Mouse (Mus musculus): ENCODE measurements around the gene Tlr5.

The Tlr5 gene

DNA sequence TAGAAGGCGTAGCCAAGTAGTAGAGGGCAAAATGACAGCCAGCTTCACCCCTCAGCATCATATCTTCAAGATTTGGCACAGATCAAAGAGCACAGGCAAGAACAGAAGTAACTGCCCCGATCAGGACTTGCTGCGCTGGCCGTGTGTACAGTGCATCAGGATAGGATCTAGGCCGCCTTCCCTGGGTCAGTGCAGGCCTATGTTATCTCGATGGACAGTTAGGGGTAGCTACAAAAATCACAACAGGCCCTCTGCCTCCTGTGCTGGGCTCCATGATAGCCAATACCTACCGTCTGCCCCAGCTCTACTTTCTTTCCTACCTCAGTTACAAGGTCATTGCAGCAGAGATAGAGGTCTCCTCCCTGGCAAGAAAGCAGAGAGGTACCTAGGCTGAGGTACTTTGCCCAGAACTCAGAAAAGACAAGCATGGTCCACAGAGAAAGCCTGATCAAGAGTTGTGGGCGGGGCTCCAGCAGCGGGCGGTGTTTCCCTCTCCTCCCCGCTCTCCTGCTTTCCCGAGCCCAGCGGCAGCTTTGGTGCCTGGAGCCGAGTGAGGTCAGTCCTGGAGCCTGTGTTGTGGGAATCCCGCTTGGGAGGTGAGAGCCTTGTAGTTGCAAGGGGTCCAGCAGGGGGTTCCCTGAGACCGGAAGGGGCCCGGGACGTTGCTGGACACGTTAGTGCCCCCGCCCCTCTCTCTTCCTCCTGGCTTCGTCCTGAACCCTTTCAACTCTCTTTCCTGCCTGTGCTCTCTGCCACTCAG is at the start of gene Tlr5:
Gene Tlr5 (plus strand): TSS at position 502 of the 760 bp plus-strand sequence.
- no peak for DNase-seq

DNA sequence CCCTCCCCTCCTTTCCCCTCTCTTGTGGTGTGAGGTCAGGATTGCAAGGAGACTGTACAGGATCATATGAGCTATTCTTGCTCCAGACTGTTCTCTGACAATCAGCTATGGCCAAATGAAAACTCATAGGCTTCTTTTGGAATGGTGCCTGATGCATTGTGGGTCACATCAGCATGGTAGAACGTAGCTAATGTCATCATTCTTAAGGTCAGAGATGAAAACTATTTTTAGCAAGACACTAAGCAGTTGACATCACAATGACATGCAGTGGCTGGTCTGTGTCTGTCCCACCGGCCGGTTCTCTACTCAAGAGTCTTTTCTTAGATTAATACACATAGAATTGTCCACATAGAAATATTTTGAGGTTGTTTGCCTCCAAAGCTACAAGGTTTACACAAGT is 48.9 kb upstream of the Tlr5 start:
- DNase-seq: no peak

- peak; percentile 33 for DNase-seq
These were observed 46.2 kb upstream of the Tlr5 start for GRCm38 (mm10) chr1:182908050-182909036.

DNA sequence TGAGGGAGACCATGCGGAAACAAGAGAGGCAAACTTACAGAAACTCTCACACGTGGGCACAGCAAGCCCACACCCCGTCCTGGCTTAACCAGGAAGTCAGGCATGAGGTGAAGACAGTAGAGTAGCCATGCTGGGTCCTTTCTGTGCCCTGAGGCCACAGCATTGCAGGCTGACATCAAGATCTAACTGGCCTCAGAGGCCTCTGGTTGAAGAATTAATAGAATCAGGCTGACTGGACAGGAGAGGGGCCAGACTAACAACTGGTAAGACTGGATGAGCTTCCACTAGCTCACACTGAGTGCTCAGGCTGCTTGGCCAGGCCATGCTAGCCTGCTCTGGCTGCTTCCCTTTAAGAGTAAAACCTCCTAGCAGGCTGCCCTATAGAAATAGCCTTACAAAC is 45.5 kb upstream of the Tlr5 start:
- DNase-seq: no peak

DNA sequence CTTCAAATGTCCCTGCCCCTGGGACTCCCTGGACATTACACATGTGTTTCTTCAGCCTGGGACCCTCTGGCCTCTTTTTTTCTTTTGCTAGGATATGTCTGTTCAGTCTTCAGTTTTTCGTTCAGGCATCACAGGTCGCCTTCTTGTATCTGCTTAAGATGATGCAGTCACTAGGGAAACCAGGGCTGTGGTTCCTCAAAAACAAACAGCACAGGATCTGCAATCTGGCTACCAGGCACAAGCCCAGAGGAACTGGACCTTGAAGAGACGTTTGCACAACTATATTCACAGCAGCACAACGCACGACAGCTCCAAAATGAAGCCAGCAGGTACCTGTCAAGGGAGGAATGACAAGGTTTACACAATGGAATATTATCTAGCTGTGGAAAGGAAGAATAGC is 45.0 kb upstream of the Tlr5 start:
- DNase-seq: no peak

DNA sequence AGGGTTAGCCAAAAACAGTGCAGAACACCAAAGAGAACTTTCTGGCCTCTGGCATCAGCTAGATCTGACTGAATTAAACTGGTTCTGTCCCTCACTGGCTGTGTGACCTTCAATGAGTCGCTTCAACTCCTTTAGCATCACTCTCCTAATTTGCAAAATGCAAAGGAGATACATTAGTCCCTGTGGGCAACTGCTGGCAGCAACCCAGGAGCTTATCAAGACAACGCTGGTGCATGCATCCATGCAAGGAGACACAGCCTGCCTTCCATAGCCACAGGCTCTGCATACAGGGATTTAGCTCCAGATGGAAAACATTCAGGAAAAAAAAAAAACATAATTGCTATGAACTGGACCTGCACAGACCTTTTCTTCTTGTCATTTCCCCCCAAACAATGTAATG is 42.0 kb upstream of the Tlr5 start:
- DNase-seq: no peak

DNA sequence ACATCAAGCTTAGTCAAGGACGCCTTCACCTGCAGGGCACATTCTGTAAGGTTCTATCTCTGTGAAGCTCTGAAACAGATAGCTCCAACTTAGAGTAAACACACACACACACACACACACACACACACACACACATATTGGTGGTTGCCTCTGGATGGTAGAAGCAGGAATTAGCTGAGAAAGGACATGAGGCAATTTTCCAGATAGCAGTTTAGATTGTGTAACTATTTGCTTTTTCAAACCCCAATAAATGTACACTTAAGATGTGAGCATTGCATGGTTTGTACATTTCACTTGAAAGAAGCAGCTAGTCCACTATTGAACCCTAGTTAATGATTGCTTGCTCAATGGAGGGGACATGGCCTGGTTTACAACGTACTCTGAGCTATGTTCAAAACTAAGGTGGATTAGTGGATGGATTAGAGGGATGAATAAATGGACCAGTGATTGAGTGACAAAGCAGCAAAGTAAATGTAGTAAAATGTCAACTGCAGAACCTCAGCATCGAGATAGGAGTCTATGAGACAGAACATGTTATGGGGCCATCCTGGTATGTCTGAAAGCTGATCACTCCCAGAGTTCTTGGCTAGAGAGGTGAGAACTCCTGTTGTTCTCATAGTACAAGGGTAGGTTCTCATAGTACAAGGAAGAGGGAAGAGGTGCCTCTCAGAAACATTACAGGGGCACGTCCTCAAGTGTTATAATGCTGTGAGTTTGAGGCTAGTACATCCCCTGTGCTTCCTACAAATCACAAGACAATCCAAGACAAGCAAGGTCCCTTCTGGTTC is 40.3 kb upstream of the Tlr5 start:
- DNase-seq: no peak

- no peak for DNase-seq
These were observed 38.4 kb upstream of the Tlr5 start for GRCm38 (mm10) chr1:182916166-182916565.

DNA sequence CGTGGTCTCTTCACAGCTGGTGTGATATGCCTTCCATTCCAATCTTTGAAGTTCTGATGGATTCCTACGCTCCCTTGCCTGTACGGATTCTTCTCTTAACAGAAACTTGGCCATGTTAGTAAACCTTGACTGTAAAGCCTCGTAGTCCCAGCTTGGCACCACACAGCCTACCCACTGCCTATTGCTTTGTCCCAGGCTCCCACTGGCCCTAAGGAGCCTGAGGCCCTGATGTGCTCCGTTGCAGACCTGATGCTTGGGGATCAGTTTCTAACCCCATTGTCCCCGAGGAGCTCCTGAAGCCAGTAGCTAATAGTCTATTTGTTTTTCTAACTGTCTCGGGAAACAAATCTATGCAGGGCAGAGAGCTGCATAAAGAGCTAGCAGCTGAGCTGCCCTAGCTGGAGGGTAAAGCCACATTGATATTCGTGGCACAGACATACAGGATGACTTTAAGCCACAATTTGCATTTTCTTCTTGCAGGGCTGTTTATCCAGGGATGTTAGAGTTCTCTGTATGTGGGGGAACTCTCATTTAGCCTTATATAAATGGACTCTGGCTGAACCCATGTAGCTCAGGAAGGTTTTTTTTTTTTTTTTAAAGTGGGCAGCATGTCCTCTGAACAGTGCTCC is 35.8 kb upstream of the Tlr5 start:
- no peak for DNase-seq

DNA sequence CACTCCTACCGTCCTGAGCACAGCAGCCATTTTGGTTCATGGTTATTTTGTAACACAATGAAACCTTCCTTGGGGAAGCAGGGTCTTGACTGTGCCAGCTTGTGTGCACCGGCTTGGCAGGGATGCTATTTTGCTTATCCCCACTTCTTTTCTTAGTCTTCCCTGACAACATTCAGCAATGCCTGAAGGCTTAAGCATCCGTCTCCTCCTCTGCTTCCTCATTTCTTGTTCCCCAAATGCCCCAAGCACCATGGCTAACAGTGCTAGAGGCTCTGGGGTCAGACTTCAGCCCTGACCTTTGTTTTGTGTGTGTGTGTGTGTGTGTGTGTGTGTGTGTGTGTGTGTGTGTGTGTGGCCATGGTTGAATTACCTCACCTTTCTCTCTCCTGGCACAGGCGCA is 31.8 kb upstream of the Tlr5 start:
- DNase-seq: no peak

DNA sequence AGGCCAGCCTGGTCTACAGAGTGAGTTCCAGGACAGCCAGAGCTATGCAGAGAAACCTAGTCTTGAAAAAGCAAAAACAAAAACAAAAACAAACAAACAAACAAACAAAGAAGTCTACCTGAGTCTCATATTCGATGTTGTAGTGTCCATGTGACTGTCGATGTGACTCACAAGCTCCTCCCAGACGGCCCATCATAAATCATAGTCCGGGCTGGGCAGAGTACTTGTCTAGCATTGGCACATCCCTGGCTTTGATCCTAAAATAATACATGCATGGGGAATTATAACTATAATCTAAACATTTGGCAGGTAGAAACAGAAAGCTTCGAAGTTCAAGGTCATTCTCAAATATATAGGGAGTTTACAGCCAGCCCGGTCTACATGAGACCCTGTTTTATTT is 28.1 kb upstream of the Tlr5 start:
- no peak for DNase-seq

GRCm38 (mm10) chr1:182927878-182928851 is 26.4 kb upstream of the Tlr5 start:
- DNase-seq: no peak

DNA sequence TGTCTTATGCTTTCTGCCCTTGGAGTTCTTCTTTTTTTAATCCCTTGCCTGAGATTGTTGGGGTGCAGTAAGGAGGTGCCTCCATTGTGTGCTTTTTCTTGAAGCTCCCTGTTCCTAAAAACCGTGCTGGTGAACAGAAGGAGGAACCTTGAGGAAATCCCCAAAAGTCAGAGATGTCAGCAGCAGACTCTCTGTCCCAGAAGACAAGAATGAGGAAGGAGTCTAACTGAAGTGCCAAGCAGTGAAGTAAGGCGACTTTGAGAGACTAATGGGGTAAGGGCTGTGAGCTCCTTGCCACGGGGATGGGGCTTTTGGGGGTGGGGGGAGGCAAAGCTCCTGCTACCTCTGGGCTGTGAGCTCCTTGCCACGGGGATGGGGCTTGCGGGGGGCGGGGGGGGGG is 19.1 kb upstream of the Tlr5 start:
- no peak for DNase-seq

- DNase-seq: no peak
These were observed 17.0 kb upstream of the Tlr5 start for GRCm38 (mm10) chr1:182937486-182938120.

- DNase-seq: no peak
These were observed 12.7 kb upstream of the Tlr5 start for GRCm38 (mm10) chr1:182941921-182942320.

GRCm38 (mm10) chr1:182943911-182944310 is 10.7 kb upstream of the Tlr5 start:
- no peak for DNase-seq

DNA sequence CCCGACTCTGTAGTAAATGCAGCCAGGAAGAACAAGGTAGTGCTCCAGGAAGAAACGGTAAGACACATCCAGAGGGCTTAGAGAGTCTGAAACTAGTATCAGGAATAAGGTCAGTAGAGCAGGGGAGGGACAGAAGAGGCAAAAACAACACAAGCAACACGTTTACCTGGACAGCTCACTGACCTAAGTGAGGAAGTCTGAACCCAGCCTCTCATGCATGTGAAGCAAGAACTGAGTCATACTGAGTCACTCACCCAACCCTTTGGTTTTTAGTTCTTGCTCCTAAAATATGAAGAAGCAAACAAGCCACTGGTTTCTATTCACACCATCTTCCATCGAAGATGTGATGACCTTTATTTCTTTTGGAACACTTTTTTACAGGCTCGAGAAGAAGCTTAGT is 9.9 kb upstream of the Tlr5 start:
- DNase-seq: no peak

GRCm38 (mm10) chr1:182945561-182945960 is 9.0 kb upstream of the Tlr5 start:
- DNase-seq: no peak

DNA sequence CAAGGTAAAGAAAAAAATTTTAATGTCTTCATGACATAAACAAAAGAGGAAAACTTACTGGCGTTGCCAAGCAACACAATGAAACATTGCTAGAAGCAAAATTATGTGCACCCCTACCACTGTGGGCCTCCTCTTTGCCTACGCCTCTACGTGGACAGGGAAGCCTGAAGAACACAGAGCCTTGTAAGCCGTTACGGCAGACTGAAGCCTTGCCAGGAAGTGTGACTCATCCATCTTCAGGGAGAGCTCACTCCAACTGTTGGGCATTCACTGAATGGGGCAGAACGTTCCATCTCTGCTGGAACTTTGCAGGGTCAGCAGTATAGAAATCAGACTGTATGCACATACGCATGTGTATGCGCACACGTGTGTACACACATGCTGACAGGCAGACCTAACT is 3.3 kb upstream of the Tlr5 start:
- DNase-seq: no peak

DNA sequence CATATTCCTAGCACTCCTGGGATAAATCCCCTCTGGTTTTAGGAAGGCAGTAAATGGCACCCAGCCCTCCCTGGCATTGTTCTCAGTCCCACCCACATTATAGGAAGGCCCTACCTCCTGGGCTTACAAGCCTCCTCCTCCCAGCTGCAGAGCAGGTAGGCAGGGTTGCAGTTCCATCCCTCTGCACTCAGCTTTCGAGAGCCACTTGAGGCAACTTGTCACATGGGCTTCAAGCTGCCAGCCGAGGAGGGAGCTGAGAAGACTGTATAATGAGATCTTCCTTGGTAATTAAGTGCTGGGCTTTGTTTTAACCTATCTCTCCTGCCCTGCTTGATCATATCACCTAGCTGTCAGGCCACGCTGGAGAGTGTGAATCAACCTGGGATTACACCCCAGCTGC is 1.4 kb upstream of the Tlr5 start:
- no peak for DNase-seq

- DNase-seq: no peak
These were observed 921 bp upstream of the Tlr5 start for GRCm38 (mm10) chr1:182953667-182954066.
